Mouse (Mus musculus) C2C12 (cell line): ENCODE measurements around the gene Apip. TPM values are rescaled to one million over a fixed set of nuclear protein-coding genes. Genes with fewer than 3 reads are reported as not detected.

Experiments
- H3K27me3 ChIP-seq: one replicate; pipeline ENCODE4 v1.6.1; 2011; ENCODE audit not compliant: control insufficient read depth, insufficient read depth, insufficient read length
- H3K36me3 ChIP-seq: one replicate; pipeline ENCODE4 v1.6.1; 2011; ENCODE audit not compliant: control insufficient read depth, insufficient read depth
- H3K4me3 ChIP-seq: one replicate; pipeline ENCODE4 v1.5.1; 2011; ENCODE audit warnings: mild to moderate bottlenecking, control low read depth; ENCODE audit not compliant: poor library complexity, insufficient read depth, severe bottlenecking
- H3K79me2 ChIP-seq: one replicate; pipeline ENCODE4 v1.6.1; 2011; ENCODE audit not compliant: control insufficient read depth, insufficient read depth
- H3K79me3 ChIP-seq: one replicate; pipeline ENCODE4 v1.6.1; 2011; ENCODE audit warnings: low read depth, control low read depth
- H3ac ChIP-seq: one replicate; pipeline ENCODE3; 2011; ENCODE audit warnings: low read depth; ENCODE audit not compliant: control insufficient read depth, insufficient read length
- CEBPB ChIP-seq: IDR thresholded peaks from one replicate; pipeline ENCODE4 v1.6.1; 2011; ENCODE audit warnings: low read depth, mild to moderate bottlenecking, control low read depth, moderate library complexity
- CTCF ChIP-seq: IDR thresholded peaks from one replicate; pipeline ENCODE4 v1.5.1; 2011; ENCODE audit not compliant: control insufficient read depth, insufficient read depth, insufficient read length
- FOSL1 ChIP-seq: IDR thresholded peaks from one replicate; pipeline ENCODE4 v1.8.0; 2011; ENCODE audit warnings: mild to moderate bottlenecking, low read length; ENCODE audit not compliant: poor library complexity, insufficient read depth, severe bottlenecking
- MAX ChIP-seq: IDR thresholded peaks from one replicate; pipeline ENCODE4 v1.6.1; 2011; ENCODE audit warnings: mild to moderate bottlenecking, control low read depth
- MYOD1 ChIP-seq: IDR thresholded peaks from one replicate; pipeline ENCODE4 v1.6.1; 2011; ENCODE audit warnings: low read depth; ENCODE audit not compliant: control insufficient read depth, insufficient read length
- MYOG ChIP-seq: IDR thresholded peaks from one replicate; pipeline ENCODE4 v1.6.1; 2011; ENCODE audit not compliant: control insufficient read depth, insufficient read length; ENCODE audit errors: extremely low read depth
- USF1 ChIP-seq: IDR thresholded peaks from one replicate; pipeline ENCODE4 v1.6.1; 2011; ENCODE audit warnings: low read depth, mild to moderate bottlenecking, control low read depth, moderate library complexity
- polyA plus RNA-seq: library from polyadenylated mRNA; unstranded; fragments of >200 nt; fragmentation: generic; extraction: Trizol; gene quantifications from one replicate; pipeline ENCODE4 v1.2.1, GENCODE M21; 2012; ENCODE audit warnings: missing spikeins

Apip gene
- polyA plus RNA-seq, 1 experiment, result 27.7 TPM

- H3ac ChIP-seq, result no peak overlapping the region
- peaks cover 19% of the 10 kb centered on the region for H3K27me3 ChIP-seq
- no peaks in the 10 kb centered on the region for H3K79me3 ChIP-seq
- H3K79me2 ChIP-seq, result no peaks in the 10 kb centered on the region
- TF ChIP-seq MAX, result no peak
- no peak for TF ChIP-seq USF1
- no peak for TF ChIP-seq FOSL1
- no peak for TF ChIP-seq MYOD1
- TF ChIP-seq CTCF, result no peak
- no peak for TF ChIP-seq CEBPB
- no peak for TF ChIP-seq MYOG
- H3K36me3 ChIP-seq, result no peaks in the 10 kb centered on the region
- no peak overlapping the region for H3K4me3 ChIP-seq
Observed at GRCm38 (mm10) chr2:103138529-103139265, 65.2 kb downstream of the Apip start.

Other genes with a start within 250 kb of the Apip start
- gene Cd44, start 172.0 kb upstream of the Apip start, polyA plus RNA-seq, result 87.6 TPM
- 17.2 TPM for gene Pdhx, start 162 bp upstream of the Apip start, polyA plus RNA-seq
- gene Ehf, start 229.6 kb downstream of the Apip start, polyA plus RNA-seq, result not detected